Mouse (Mus musculus) spleen, adult 10 weeks (tissue): Measurements from ENCODE around the gene Selenon. TPM values are rescaled to one million over a fixed set of nuclear protein-coding genes. Genes with fewer than 3 reads are reported as not detected.

Experiments used
- polyA plus RNA-seq: library from polyadenylated mRNA; stranded (reverse); fragments of 350-450 nt; fragmentation: Illumina TruSeq; extraction: RNeasy Lipid Tissue Mini Kit (QIAGEN cat#74804); gene quantifications from one replicate; pipeline ENCODE4 v1.2.3, GENCODE M21; 2015; ENCODE audit warnings: low replicate concordance; ENCODE audit not compliant: insufficient read depth

Selenon gene
- polyA plus RNA-seq, result 6.6 TPM

GRCm38 (mm10) chr4:134551494-134552316, at the start of gene Selenon:
Selenon (minus strand) TSS chr4:134552166.

GRCm38 (mm10) chr4:134534932-134535786, 16.8 kb downstream of the Selenon start, which contains the start of gene Mtfr1l:
Mtfr1l (minus strand) TSS chr4:134535387.

GRCm38 (mm10) chr4:134510845-134511411, 41.0 kb downstream of the Selenon start, which contains the start of gene Aunip:
Aunip (plus strand) TSS chr4:134510999.

GRCm38 (mm10) chr4:134496595-134497210, 55.3 kb downstream of the Selenon start, which contains the start of gene Paqr7:
Paqr7 (plus strand) TSS chr4:134496697.

Other genes starting within 250 kb of the Selenon start
- 0.50 TPM for gene Trim63, start 237.0 kb downstream of the Selenon start, polyA plus RNA-seq
- 2.0 TPM for gene Slc30a2, start 209.0 kb downstream of the Selenon start, polyA plus RNA-seq
- gene Extl1, start 168.3 kb downstream of the Selenon start, polyA plus RNA-seq, result 6.7 TPM
- 3.3 TPM for gene Pafah2, start 155.8 kb downstream of the Selenon start, polyA plus RNA-seq
- 122 TPM for gene Stmn1, start 83.8 kb downstream of the Selenon start, polyA plus RNA-seq
- 6.8 TPM for gene Paqr7, start 55.5 kb downstream of the Selenon start, polyA plus RNA-seq
- 2.6 TPM for gene Aunip, start 41.2 kb downstream of the Selenon start, polyA plus RNA-seq
- gene Mtfr1l, start 16.8 kb downstream of the Selenon start, polyA plus RNA-seq, result 54.0 TPM
- 4.3 TPM for gene Man1c1, start 152.1 kb upstream of the Selenon start, polyA plus RNA-seq
- 12.5 TPM for gene Ldlrap1, start 215.9 kb upstream of the Selenon start, polyA plus RNA-seq